Mouse (Mus musculus): ENCODE results near the gene Stambp.
"Not testable (repeated sequence)": the region's sequence is repeated elsewhere in the genome, so short reads cannot be mapped to it uniquely, and the experiment has no call there.

The Stambp gene

DNA sequence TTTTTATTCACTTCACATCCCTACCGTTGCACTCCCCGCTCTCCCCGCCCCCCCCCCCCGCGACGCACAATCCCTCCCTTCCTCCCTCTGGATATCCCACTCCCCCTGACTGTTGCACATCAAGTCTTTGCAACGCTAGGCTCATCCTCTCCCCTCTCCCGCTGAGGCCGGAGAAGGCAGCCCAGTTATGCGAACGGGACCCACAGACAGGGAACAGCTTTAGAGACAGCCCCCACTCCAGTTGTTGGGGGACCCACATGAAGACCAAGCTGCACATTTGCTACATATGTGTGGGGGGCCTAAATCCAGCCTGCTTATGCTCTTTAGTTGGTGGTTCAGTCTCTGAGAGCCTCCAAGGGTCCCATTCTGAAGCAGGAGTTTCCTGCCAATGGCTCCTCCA lies at the start of gene Stambp:
Stambp (minus strand) TSS at position 59 of the 400 bp plus-strand sequence.
- DNase-seq: peak in 1 of 2 experiments; percentile 20

DNA sequence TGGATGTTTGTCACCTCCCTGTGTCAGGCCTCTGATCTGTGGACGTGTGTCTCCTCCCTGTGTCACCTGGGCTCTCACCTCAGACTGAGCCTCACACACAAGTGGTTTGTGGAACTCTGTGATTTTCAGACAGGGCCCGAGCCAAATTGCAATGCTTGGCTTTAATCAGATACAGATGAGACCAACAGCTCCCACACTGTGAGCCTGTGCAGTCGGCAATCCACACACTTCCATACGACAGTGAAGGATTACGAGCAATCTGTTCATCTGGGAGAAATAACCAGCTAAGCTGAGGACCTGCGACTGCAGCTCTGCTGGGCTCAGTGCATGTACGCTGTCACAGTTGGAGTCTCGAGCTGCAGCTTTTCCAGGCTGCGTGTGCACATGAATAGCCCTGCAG lies 47.4 kb upstream of the Stambp start:
- no peak for DNase-seq

DNA sequence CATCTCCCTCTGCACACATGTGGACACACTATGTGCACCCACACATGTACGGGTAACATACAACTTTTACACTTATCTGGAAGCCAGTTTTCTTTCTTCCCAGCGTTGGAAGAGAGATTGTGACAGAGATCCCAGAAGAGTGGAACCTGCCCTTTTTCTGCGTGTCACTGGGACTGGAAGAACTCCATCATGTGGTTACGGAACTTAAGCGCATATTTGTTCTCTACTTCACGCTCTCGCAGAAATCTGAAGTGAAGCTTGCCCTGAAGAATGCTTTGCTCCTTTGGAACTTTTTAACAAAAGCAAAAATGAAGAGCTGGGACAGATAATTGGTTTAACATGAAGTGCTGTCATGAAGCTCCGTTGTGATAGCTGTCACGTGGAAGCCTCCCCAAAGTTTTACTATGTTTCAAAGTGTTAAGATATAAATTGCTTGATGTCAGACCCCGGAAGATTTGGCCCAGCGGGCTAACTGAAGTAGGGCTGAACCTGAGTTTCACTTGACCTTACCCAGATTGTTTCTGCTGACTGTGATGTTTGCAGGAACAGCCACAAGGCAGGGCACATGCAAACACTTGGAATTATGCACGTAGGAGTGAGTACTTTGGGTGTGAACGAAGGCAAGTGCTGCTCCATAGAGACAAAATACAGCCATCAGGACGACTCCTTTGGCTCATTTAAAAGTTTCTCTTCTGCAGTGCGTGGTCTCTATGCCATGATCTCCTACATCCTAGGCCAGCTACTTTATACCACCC lies 45.2 kb upstream of the Stambp start:
- DNase-seq: peak; percentile 20 to 33

DNA sequence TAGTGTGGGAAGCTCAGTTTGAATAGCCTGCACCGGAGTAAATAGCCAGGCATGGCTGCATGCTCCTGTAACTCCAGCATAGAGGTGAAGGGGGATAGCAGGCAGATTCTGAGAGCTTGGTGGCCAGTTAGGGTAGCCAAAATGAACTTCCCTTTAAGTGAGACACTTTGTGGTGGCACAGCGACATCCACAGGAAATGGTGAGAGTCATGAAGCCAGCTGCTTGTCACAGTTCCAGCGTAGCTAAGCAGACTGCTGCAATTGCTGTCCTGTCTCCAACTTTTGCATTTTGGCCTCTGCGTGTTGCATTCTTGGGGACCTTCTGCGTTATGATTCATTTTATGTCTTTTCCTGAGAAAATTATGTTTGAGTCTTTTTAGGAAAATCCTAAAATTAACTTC lies 44.0 kb upstream of the Stambp start:
- DNase-seq: peak; percentile 33 to 49

DNA sequence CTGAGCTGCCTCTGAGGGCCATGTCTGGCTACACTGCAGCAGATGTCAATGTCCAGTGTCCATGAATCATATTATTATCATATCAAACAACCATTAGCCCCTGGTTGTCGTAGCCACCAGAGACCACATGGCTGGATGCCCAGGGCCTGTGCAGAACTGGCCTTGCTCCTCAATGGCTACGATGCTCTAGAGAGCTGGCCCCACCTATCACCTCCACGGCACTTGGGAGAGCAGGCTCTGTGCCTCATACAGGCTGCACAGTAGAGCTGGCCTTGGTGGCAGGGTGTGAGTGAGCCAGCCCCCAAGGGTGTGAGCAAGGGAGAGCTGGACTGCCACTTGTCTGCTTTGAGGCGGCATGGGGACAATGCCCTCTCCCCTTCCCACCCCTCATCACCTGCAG lies 41.9 kb upstream of the Stambp start:
- no peak for DNase-seq

DNA sequence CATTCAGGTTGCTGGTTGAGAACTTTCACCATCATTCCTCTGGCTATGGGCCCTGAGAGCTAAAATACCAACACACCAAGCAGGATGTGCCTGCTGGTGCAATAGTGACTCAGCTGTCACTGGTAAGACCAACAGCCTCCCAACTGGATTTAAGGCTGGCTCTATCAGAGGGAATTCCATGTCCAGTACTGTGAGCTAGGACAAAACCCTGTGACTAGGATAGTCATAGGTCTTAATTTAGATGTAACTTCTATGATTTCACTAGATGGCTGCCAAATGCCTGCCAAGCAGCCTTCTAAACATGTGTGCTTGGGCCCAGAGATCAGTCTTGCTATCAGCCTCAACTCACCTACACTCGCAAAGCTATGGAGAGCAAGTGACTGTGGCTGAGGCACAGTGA lies 40.4 kb upstream of the Stambp start:
- DNase-seq: no peak

DNA sequence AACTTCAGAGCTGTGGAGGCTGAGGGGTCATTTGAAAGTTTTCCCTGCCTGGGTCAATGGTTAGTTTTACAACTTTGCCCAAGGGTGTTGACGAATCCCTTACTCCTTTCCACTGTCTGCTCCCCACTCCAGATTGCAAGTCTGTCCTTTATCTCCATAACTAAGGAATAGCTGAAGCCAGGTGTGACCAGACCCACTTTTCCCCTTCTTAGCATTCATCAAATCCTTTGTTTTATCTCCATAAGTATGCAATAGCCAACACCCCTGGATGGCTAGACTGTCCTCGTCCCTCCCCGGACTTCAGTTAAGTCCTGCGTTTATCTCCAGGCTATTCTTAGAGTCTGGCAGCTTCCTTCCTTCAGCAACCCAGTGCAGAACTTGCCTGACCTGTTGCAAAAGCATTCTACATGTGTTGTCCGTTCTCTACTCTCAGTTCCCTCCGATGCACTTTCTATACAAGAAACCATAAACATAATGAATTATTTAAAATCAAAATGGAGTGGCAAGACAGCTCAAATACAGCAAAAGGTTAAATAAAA lies 27.2 kb upstream of the Stambp start:
- no peak for DNase-seq

DNA sequence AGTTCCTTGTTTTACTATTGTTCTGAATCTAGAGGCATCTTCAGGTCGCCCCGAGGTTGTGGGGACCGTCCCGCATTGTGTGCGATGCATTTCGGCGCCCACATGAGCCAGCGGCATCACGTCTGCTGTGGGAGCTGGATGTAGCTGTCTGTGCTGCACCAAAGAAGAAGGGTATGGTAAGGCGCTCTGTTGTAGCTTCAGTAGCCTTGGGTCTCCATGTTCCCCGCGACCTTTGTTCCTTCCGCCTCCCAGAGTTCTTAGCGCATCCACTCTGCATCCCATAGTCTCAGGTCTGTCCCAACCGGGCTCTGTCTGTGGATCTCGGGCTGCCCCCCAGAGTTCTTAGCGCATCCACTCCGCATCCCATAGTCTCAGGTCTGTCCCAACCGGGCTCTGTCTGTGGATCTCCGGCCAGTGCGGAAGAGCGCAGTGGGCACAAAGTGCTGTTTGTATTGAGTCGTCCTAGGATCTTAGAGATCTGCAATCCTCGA lies 26.6 kb upstream of the Stambp start:
- DNase-seq: no peak

DNA sequence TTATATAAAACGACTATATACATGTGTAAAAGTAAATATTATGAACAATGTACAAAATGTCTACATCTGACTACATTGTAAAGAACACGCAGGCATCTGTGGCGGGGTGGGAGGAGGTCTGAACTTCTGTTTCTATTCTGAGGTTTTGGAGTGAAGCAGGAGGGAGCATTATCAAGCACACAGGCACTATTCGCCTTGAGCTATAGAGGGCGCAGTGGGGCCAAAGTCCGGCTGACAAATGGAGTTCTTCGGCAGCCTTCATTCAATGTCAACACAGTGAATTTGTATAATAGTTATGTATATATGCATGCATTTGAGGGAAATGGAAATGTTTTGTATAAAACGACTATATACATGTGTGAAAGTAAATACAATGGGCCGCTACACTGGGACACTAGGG lies 26.1 kb upstream of the Stambp start:
- DNase-seq: peak in 1 of 2 experiments; percentile 21

DNA sequence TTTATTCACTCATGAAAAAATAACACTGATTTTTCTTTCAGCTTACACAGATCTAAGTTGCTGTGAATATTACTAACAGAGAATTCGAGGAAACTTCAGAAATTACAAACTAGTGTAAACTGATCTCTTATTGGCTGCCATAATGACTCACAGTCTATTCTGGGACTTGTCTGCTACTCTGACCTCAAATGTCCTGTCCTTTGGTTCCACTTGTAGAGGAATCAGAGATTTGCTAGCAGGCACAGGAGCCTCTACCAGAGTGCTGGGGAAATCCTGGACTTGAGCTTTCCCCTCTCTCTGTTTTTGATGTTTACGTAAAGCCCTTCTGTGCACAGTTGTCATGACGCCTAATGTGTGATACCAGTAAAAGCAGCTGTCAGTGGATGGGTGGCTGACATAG lies 25.5 kb upstream of the Stambp start:
- no peak for DNase-seq

DNA sequence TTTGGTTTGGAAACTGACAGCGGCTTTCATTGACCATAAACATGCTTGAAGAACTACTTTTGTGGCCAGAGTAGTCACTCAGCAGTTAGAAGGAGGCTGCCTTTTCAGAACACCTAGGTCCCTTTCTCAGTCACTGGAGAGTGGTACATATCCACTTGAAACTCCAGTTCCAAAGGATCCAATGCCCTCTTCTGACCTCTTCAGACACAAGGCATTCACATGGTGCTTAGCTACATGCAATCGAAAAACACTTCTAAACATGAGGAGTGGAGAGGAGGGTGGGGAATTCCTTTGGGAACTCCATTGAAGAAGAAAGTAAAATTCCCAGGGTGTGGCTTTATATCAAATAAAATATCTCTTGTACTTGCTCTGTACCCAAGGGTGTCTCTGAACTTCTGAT lies 22.5 kb upstream of the Stambp start:
- DNase-seq: peak in 1 of 2 experiments; percentile 15

DNA sequence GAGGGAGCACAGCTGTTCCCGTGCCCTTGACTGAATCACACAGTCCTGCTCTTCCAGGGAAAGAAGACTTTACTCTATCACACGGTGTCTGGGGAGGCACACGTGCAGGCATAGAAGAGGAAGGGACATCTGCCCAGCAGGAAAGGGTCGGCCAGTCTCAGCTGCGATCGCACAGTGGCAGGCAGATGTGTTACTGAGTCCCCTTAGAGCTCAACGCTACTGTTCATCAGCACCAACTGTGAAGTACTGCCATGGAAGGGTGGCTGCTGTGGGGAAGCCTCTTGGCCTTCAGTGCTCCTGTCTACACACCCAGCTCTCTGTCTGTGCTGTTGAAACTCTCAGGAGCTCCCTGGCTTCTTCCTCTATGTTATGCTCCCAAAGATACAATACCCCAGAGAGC lies 21.4 kb upstream of the Stambp start:
- no peak for DNase-seq

DNA sequence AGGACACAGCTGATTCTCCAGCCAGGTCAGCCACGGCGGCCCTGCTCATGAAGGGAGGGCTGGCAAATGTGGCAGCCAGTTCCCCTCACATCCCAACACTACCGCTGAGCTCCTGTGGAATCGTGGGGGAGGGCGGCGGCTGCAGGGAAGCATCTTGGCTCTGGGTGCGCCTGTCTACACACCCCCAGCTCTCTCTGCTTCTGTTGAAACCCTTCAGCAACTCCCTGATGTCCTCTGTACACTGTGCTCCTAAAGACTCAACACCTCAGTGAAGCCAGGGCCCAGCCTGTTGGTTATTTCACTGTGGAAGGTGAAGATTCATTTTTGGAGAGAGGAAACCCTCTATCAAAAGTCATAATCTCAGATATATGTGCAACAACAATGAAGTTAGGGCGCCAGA lies 19.5 kb upstream of the Stambp start:
- no peak for DNase-seq

DNA sequence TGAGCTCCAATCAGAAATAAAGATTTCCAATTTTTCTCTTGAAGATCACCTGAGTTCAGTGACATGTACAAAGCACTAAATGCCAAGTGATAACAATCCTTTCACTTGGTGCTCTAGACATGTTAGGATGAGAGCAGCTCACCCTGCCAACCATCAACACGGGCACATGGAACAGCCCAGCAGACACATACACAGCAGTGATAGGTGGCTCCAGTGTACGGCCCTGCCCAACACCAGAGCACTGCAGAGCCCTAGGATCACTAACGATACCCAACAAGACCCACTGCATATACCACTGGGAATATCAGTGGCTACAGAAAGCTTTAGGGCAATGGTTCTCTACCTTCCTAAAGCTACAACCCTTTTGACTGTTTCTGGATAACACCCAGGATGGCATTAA lies 17.8 kb upstream of the Stambp start:
- no peak for DNase-seq

DNA sequence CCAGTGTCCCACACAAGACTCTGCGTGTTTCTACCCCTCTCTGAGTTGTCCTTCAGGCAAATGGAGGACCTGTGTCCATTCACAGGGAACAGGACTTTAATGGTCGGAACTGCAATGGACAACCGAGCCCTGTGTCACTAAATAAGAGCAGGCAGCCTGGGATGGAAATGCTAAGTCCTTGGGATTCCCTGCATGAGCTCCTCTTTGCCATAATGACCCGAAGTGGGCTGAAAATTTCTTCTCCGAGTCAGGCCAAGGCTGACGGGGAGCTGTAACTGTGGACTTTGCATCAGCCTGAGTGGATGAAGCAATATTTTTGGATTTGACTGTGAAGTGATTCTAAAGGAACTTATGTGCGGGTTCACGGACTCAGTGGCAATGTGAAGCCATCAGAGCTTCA lies 14.7 kb upstream of the Stambp start:
- DNase-seq: not testable (repeated sequence)

DNA sequence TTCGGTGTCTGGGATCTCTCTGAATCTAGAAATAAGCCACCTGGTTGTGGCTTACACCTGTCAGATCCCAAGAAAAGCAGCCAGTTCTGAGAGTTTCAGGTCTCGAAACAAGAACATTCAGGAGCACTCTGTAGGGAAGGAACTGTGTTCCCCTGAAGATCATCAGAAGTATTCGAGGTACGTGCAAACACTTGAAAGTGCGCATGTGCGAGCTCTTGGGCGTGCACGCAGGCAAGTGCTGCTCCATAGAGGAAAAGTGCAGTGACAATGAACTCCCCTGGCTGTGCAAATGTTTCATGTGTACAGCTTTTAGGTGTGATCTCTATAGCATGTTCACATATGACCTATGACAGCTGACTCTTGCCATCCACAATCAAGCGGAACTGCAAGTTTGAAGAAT lies 12.8 kb upstream of the Stambp start:
- DNase-seq: peak; percentile 28 to 40

DNA sequence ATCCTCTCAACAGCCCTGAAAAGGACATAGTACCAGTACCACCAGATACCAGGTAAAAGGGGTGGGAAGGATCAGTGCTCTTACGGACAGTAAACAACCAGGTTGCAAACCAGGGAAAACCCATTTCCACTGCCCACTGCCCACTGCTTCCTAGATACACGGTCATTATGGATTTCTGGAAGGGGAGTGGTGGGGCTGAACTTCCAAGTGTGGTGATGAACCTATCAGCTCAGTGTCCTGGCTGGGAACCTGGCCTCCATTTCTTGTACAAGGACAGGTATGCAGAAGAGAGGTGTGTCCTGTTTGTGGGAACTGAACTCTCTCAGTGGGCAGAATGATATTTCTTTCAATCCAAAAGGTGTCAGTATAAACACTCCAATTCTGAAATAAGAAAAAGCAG lies 11.1 kb upstream of the Stambp start:
- no peak for DNase-seq

DNA sequence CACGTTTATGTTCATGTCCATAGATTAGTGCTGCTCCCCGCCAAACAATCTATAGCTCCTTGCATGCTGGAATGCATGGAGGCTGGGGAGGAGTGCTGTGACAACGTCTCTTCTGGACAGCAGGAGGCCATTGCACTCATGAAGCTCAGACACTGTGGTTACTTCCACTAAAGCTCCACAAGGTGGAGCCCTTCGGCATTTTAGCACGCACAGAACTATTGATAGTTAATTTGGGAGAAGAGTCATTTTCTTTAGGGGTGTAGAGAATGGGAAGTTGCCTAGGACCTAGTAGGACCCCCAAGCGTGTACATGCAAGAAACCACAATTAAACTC lies 10.4 kb upstream of the Stambp start:
- DNase-seq: peak in 1 of 2 experiments; percentile 32

DNA sequence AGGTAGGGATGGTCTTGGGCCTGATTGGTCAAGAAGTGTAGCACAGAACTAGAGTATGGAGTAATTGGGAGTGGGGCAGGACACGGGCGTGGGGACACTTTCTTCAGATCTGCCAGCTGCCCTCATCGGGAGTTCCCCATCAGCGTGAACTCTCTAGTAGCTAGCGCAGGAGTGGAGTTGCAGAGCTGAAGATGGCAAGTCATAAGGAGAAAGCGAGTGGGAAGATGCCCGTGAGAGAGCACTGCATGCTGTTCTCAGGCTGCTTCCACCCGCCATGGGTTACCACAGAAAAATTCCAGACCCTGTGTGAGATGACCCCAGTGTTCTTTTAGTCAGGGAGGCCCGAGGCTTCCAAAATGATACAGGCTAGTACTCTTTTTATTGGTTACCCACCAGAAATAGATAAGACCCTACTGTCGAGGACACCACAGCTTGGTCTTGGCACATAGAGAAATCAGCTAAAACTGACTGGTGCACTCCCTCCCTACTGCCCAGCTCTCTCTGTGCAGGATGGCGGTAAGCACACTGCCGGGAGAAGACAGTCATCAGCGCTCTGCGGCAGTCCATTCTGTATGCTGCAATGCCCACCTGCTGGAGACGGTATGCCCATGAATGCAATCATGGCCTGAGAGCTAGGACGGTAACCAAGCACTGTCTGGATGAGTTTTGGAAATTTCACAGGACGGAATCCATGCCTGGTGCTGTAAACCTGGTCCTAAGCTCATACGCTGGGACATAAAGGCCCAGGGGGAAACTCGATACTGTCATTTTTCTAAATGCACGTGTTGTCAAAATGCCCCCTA lies 9.8 kb upstream of the Stambp start:
- no peak for DNase-seq

DNA sequence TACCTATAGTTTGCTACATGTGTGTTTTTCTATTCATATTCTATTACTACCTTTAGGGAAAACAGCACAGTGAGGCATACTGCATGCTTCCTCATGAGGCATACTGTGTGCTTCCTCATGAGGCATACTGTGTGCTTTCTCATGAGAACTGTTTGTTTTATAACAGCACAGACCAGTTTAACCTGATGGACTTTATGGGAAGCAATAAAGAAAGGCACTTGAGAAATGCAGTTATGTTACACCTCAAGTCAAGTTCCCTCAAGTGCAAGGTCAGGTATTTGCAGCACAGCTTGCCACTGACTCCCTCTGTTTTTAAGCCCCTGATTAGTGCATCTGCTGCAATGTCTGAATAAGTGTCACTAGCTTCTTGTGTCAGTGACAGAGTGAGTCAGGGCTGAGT lies 5.0 kb upstream of the Stambp start:
- no peak for DNase-seq

DNA sequence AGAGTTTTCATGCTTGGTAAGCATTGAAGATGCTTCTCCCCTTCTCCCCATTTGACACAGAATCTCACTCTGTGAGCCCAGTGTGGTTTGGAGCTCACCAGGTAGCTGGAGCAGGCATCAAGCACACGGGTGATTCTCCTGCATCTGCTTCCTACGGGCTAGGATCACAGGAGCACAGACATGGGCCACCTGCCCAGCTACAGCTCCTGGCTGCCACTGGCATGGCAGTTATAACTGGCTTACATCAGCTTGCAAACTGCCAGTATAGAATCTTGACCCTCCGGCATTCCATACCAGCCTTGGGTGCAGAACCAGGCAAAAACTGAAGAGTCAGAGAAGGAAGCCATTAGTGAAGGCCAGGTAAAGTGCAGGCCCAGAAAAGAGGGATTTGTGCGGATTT lies 3.1 kb upstream of the Stambp start:
- no peak for DNase-seq

DNA sequence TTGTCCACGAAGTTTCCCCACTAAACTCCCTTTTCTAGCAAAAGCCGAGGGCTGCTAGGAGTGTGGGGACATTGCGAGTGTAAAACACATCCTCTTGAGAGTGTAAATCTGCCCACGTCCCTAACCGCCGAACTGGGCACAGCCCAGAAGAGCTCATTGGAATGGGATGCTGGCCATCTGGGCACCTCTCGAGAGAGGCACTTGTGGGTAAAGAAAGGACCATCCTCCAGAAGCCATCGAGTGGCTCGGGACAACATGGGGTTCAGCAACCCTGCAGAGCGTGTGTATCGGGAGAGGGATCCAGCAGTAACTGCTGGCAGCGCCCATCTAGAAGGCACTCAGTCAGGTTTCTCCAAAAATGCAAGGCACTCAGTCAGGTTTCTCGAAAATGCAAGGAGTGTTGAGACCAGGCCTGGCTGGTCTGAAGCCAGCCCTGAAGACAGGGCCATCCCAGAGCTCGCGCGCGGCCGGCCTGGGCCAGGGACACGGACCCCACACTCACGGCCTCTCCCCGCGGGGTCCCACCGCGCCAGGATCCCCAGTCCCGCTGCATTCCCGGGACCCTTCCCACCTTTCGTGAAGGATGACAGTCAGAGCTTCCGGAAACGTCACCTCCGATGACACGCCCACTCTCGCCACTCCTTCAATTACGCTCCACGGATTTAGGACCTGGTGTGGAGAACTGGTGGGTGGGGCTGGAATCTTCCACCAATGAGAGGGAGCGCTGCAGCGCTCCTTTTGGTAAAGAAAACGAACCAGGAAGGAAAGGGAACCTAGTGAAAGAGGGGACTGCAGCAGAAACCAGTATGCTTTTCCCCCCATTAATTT lies 475 bp downstream of the Stambp start:
- peak; percentile 94 to 95 for DNase-seq
